Mouse (Mus musculus) myocyte (in vitro differentiated cells): Measurements from ENCODE around the gene Cdhr3.

Experiments used
- CEBPB ChIP-seq: IDR thresholded peaks from 2 replicates; pipeline ENCODE4 v1.6.1; 2011; ENCODE audit warnings: mild to moderate bottlenecking, moderate library complexity; ENCODE audit not compliant: poor library complexity, insufficient read depth, severe bottlenecking
- E2F4 ChIP-seq: IDR thresholded peaks from one replicate; pipeline ENCODE4 v1.6.1; 2011; ENCODE audit warnings: mild to moderate bottlenecking, control low read depth, moderate library complexity; ENCODE audit not compliant: insufficient read depth
- MAX ChIP-seq: IDR thresholded peaks from one replicate; pipeline ENCODE4 v1.6.1; 2011; ENCODE audit warnings: low read depth, mild to moderate bottlenecking, control low read depth
- MYOD1 ChIP-seq, 3 experiments: IDR thresholded peaks; one replicate each; pipeline ENCODE4 v1.6.1; 2011; ENCODE audit warnings: control low read depth in 2 of 3, low read depth in 2 of 3, mild to moderate bottlenecking in 2 of 3, moderate library complexity in 1 of 3; ENCODE audit not compliant: insufficient read length in 2 of 3, control insufficient read depth in 1 of 3
- MYOG ChIP-seq, 3 experiments: IDR thresholded peaks; one replicate each; pipeline ENCODE4 v1.6.1; 2011; ENCODE audit warnings: control low read depth in 2 of 3, low read depth in 2 of 3, mild to moderate bottlenecking in 2 of 3; ENCODE audit not compliant: insufficient read length in 2 of 3, control insufficient read depth in 1 of 3, insufficient read depth in 1 of 3
- POLR2A ChIP-seq: IDR thresholded peaks from one replicate; pipeline ENCODE4 v1.6.1; 2011; ENCODE audit warnings: low read depth, mild to moderate bottlenecking, control low read depth, moderate library complexity; ENCODE audit not compliant: insufficient read length
- POLR2AphosphoS2 ChIP-seq: IDR thresholded peaks from one replicate; pipeline ENCODE4 v1.6.1; 2011; ENCODE audit warnings: low read depth, control low read depth; ENCODE audit not compliant: insufficient read length
- REST ChIP-seq: IDR thresholded peaks from one replicate; pipeline ENCODE4 v1.6.1; 2011; ENCODE audit warnings: mild to moderate bottlenecking, control low read depth, moderate library complexity; ENCODE audit not compliant: insufficient read depth, insufficient read length
- SRF ChIP-seq: IDR thresholded peaks from one replicate; pipeline ENCODE4 v1.6.1; 2011; ENCODE audit warnings: low read depth; ENCODE audit not compliant: control insufficient read depth, insufficient read length
- TCF12 ChIP-seq: IDR thresholded peaks from one replicate; pipeline ENCODE4 v1.6.1; 2011; ENCODE audit warnings: mild to moderate bottlenecking, control low read depth; ENCODE audit not compliant: poor library complexity, insufficient read depth, severe bottlenecking
- TCF3 ChIP-seq: IDR thresholded peaks from one replicate; pipeline ENCODE4 v1.6.1; 2011; ENCODE audit warnings: low read depth, control low read depth; ENCODE audit not compliant: insufficient read length
- USF1 ChIP-seq: IDR thresholded peaks from one replicate; pipeline ENCODE4 v1.6.1; 2011; ENCODE audit warnings: low read depth, mild to moderate bottlenecking, control low read depth, moderate library complexity

DNA sequence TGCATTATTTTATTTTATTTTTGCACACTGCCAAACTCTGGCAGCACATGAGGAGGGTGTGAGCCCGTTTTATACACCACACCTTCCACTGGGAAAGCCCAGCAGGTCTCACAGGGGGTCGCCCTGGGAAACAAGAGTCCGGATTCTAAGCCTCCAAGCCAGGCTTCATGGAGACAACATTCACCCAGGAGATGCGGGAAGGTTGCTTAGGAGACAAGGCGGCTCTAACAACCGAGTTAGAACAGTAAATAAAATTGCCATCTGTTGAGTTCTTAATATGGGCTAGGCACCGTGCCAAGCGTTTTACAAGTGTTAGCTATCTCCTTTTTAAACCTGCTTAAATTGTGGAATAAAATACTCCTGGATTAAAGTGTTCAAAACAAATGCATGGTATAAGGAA is 37.7 kb upstream of the Cdhr3 start:
- TF ChIP-seq E2F4 (no peak), USF1 (no peak), SRF (no peak), MAX (no peak), POLR2A (no peak), MYOD1 (IDR thresholded peaks at IDR 0.05; ENCODE audit: control insufficient read depth in 1 of 3, insufficient read length in 2 of 3, low read depth in 2 of 3) (no peak), TCF12 (no peak), POLR2AphosphoS2 (no peak), MYOG (IDR thresholded peaks at IDR 0.05; ENCODE audit: control insufficient read depth in 1 of 3, insufficient read depth in 1 of 3, insufficient read length in 2 of 3, low read depth in 2 of 3) (no peak), CEBPB (no peak), TCF3 (no peak), REST (no peak)
